Mouse (Mus musculus) heart, adult 8-10 months (tissue): Measurements from ENCODE around the gene Myoc. TPM values are rescaled to one million over a fixed set of nuclear protein-coding genes. Genes with fewer than 3 reads are reported as not detected.
"Not testable (repeated sequence)": the region's sequence is repeated elsewhere in the genome, so short reads cannot be mapped to it uniquely, and the experiment has no call there.

Source experiments
- DNase-seq: peaks from one replicate; pipeline ENCODE4 v3.0.0; 2022; ENCODE audit warnings: low spot score
- total RNA-seq, 4 experiments: library from RNA; stranded (reverse); gene quantifications; 2 replicates each; pipeline ENCODE4 v1.2.4; 2022

Gene Myoc
- total RNA-seq, result 1 to 10 TPM; 2.8 to 3.9 (median 3.4) TPM

GRCm38 (mm10) chr1:162639051-162639750 lies at the start of gene Myoc:
Myoc (plus strand) TSS chr1:162639155.
- DNase-seq, result peak; percentile 11

- DNase-seq, result no peak
These were observed 49.5 kb upstream of the Myoc start for GRCm38 (mm10) chr1:162589443-162589842.

DNA sequence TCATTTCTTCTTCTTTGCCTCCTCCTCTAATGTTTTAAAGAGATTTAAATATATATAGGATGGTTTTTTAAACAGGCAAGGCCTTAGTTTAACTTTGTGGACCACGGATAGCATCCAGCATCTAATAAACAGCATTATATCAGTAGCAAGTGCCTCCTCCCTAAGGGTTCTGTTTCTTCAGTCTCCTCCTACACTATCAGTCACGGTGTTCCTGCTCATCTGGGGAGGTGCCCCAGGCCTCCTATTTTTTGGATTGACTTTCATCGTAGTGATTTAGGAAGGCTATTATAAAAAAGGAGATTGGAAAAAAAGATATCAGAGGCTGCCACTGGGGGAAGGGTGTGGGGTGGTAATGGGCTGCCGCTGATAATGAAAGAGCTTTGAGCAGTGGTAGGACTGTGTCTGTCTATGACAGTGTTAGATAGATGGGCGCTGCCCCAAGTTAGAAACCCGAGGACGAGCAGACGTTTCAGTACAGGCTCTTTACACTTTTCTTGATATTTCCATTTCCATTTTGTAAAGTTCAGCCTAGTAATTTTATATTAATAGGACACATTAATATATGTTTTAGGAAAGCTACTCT lies 48.4 kb upstream of the Myoc start:
- DNase-seq, result no peak

- DNase-seq, result no peak
These were observed 41.4 kb upstream of the Myoc start for GRCm38 (mm10) chr1:162597379-162598102.

GRCm38 (mm10) chr1:162599617-162600016 lies 39.3 kb upstream of the Myoc start:
- no peak for DNase-seq

DNA sequence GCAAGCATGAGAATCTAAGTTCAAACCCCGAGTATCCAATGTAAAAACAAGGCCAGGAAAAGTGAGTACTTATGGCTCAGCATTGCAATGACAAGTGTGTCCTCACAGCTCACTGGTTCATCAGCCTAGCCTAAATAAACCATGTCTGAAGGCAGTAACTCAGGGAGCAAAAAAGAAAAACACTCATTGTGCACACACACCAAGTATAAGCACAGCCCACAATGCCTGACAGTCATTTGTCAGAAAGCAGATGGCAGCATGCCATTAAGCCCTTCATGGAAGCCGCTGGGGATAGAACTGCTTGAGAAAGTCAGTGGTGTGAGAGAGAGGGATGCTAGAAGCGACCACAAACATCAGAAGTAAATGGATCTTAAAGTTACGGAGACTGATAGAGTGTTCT lies 37.7 kb upstream of the Myoc start:
- DNase-seq, result no peak

GRCm38 (mm10) chr1:162608127-162608526 lies 30.8 kb upstream of the Myoc start:
- no peak for DNase-seq

GRCm38 (mm10) chr1:162609633-162610250 lies 29.2 kb upstream of the Myoc start:
- DNase-seq, result no peak

DNA sequence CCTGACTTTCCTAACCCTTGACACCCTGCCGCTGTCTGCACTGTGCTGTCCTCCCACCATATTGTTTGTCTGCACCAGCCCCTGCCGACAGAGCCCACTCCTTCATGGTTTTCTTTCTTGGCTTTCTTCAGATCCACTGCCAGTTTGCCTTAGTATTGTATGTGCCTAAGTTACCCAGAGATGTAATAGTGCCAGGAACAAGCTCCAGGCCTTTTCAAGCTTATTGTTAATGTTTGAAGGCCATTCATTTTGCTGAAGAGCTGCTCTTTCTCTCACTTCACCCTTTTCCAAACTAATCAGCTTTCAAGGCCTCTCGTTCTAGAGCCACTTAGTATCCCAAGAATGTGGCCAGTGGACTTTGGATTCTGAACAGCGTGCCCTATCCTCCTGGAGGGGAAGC lies 27.8 kb upstream of the Myoc start:
- no peak for DNase-seq

GRCm38 (mm10) chr1:162615511-162615910 lies 23.4 kb upstream of the Myoc start:
- no peak for DNase-seq

DNA sequence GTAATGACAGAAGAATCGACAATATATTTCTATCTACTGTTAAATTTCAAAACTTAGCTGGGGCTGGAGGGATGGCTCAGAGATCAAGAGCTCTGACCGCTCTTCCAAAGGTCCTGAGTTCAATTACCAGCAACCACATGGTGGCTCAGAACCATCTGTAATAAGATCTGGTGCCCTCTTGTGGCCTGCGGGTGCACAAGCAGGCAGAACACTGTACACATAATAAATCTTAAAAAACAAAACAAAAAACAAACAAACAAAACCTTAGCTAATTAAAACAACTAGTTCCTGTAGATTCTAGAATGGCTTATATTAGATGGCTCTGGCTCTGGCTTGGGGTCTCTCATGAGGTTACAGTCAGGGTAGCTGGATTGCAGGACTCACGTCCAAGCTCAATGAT lies 18.5 kb upstream of the Myoc start:
- no peak for DNase-seq

DNA sequence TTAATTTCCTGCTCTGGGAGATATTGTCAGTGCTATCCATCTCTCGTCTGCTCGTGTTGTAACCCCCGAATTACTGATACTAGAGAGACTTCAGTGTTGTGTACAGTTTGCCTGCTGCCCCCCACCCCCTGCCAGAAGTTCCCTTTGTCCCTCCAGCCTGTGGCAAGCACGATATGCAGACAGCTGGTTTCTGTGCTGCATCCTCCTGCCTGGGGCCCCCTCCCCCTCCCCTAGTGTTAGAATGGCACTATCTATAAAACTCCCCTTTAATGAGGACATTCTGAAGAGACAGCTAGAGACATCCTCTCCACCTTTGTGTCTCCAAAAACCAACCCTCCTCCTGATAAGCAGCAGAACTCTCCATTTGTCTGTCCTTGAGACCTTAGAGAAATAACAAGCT lies 15.1 kb upstream of the Myoc start:
- DNase-seq, result no peak

DNA sequence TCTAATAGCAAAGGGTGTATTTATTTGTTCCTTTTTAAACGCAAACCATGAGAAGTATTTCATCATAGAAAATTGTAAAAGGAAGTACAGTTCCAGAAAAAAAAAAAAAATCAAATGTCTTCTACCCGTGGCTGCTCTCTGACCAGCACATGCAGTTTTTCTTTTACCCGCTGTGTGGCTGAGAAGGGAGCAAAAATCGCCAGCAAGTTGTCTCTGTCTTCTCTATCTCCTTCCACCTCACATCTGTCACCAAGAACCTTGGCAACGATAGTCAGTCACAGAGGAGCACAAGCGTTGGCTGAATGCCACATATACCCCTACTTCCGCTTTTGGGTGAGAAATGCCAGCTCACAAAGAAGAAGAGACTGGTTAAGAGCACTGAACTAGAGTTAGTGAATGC lies 13.7 kb upstream of the Myoc start:
- peak; percentile 13 for DNase-seq

DNA sequence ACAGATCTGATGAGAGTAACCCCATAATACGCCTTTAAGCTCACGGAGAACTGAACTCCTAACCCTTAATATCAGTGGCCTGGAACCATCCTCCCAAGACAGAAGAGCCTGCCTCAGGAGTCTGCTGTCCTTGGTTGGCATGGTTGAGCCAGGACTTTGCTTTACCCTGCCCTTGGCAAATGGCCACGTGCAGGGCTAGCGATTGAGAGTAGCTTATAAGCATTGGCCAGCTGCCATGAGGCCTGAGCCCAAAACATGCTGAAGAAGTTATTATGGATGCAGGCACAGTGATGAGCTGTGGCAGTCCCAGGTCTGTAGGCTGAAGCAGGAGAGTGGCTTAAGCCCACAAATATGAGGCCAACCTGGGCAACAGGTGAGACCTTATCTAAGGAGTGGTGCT lies 11.1 kb upstream of the Myoc start:
- DNase-seq, result not testable (repeated sequence)

GRCm38 (mm10) chr1:162628326-162628725 lies 10.6 kb upstream of the Myoc start:
- DNase-seq, result not testable (repeated sequence)

DNA sequence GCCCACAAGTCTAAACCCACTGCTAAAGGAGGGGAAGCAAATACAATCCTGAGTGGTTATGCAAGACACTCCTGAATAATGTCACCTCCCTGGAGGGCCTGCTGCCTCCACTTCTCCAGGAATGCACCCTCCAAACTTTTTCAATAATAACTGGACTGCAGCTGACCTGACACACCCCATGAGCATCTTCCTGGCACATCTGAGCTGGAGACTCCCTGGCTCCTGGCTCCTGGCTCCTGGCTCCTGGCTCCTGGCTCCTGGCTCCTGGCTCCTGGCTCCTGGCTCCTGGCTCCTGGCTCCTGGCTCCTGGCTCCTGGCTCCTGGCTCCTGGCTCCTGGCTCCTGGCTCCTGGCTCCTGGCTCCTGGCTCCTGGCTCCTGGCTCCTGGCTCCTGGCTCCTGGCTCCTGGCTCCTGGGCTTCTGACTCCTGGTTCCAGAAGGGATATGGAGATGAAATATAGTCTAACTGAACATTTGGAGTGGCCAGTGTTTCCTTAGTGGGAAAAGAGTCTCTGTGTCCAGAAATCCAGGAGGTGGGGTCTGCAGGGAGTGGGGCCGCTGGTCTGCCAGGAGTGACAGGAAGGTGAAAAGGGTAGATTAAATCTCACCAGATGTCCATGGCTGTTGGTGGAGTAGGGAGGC lies 3.5 kb upstream of the Myoc start:
- DNase-seq, result peak; percentile 55

GRCm38 (mm10) chr1:162636516-162636915 lies 2.4 kb upstream of the Myoc start:
- DNase-seq, result no peak

- DNase-seq, result no peak
These were observed 420 bp upstream of the Myoc start for GRCm38 (mm10) chr1:162638535-162638934.

- no peak for DNase-seq
These were observed 906 bp downstream of the Myoc start for GRCm38 (mm10) chr1:162639861-162640260.

DNA sequence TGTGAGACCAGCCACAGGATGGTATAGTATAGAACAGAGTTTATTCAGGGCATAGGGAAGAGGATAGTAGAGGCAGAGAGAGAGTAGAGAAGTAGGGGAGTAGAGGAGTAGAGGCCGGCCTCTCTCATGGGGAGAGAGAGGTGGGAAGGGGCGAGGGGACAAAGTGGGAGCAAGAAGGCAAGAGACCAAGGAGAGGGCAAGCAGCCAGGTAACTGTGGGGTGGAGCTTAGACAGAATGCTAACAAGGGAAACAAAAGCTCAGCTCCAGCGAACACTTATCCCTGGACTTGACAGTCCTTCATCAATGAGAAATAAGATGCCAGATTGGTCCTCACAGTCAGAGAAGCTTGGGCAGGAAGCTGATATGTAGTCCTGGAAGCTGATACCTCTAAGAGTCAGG lies 3.6 kb downstream of the Myoc start:
- DNase-seq, result no peak

DNA sequence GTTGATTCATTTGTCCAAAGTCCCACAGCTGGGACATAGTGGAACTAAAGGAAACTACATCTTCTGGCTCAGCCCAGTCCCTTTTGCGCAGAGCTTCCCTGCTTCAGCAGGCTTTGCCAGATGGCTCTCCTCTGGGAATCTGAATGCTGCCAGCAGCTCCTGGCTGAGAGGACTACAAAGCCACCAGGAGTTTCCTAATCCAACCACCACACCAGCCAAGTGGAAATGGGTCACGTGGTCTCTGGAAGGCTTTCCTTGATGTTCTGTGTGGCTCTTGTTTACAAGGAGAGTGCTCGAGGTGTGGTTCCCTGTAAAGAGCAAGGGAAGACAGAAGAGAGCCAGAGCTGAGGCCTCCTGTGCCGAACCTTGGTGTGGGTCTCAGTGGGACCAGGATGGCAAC lies 4.8 kb downstream of the Myoc start:
- DNase-seq, result peak; percentile 91

DNA sequence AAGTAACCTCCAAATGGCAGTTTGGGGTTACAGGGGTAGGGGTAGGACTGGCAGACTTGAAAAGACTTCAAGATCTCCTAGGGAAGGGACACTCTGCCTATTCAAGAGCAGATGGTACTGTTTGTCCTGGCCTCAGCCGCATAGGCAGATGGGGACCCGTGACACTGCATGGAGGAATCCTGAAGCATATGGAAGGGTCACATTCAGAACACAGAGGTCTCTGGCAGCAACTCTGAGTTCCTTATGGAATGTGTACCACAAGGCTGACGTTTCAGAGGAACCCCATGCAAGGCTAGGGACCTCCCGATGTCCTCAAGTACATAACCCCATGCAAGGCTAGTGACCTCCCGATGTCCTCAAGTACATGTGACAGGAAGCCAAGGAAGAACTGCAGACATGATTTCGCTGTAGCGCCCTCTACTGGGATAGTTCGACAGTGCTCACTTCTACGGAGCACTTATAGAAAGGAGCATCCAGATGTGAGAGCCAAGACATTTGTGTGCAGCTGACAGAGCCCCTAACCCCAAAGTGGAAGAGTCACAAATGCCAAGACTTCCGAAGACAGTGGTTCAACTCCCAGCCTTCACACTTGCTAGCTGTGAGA lies 7.2 kb downstream of the Myoc start:
- no peak for DNase-seq
